Mouse (Mus musculus) brain, embryonic 14.5 days (tissue): ENCODE measurements around the gene Elovl1.

ENCODE experiments used
- CTCF ChIP-seq: fragments of 200-500 bp; IDR thresholded peaks from 2 replicates; pipeline ENCODE4 v1.5.1; 2012; ENCODE audit warnings: inconsistent platforms, mild to moderate bottlenecking, moderate library complexity, borderline replicate concordance; ENCODE audit not compliant: insufficient read depth, insufficient read length; ENCODE audit errors: extremely low read depth
- POLR2A ChIP-seq: fragments of 200-500 bp; IDR thresholded peaks from 2 replicates; pipeline ENCODE4 v1.6.1; 2012; ENCODE audit warnings: mild to moderate bottlenecking, inconsistent platforms, borderline replicate concordance; ENCODE audit not compliant: poor library complexity, insufficient read depth, insufficient read length, severe bottlenecking; ENCODE audit errors: extremely low read depth

DNA sequence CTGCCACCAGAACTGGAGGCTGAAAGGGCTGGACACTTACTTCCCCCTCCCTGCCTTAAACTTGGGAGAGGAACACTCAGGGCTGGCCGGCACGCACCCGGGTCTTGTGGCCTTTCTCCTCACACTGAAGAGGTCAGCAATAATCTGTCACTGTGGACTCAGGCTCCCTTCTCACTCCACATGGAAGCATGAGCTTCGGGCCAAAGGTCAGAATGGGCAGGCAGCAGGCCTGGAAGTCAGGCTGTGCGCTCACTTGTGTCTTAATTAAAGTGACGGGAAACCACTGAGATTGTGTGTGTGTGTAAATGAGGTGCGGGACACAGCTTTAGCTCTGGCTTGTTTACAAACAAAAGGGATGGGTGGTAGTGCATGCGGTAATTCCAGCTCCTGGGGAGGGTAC is 4.4 kb downstream of the Elovl1 start:
- TF ChIP-seq CTCF (no peak), POLR2A (no peak)
